Mouse (Mus musculus) ES-Bruce4 (cell line): ENCODE results near the gene Phactr1. TPM values are rescaled to one million over a fixed set of nuclear protein-coding genes. Genes with fewer than 3 reads are reported as not detected.
A peak's percentile ranks its signal among the peaks of the same experiment; 100 is the strongest.

Source experiments
- H3K27ac ChIP-seq: 2 replicates; pipeline ENCODE4 v1.5.1; 2012; ENCODE audit warnings: low read length, inconsistent platforms; ENCODE audit not compliant: insufficient read depth
- H3K27me3 ChIP-seq: 2 replicates; pipeline ENCODE4 v1.6.1; 2012; ENCODE audit warnings: mild to moderate bottlenecking, low read length, inconsistent platforms; ENCODE audit not compliant: control insufficient read depth, poor library complexity, insufficient read depth, severe bottlenecking
- H3K36me3 ChIP-seq: 2 replicates; pipeline ENCODE4 v1.6.1; 2012; ENCODE audit warnings: inconsistent platforms, mild to moderate bottlenecking, low read length, moderate library complexity; ENCODE audit not compliant: control insufficient read depth, poor library complexity, insufficient read depth, severe bottlenecking
- H3K4me1 ChIP-seq: one replicate; pipeline ENCODE4 v1.8.1; 2011; ENCODE audit warnings: low read length; ENCODE audit not compliant: control insufficient read depth, insufficient read depth
- H3K4me3 ChIP-seq: 2 replicates; pipeline ENCODE4 v1.5.1; 2011; ENCODE audit warnings: low read depth, mild to moderate bottlenecking, low read length
- H3K9ac ChIP-seq: 2 replicates; pipeline ENCODE4 v1.6.1; 2012; ENCODE audit warnings: low read depth, mild to moderate bottlenecking, inconsistent platforms; ENCODE audit not compliant: poor library complexity, severe bottlenecking
- H3K9me3 ChIP-seq: replicated peaks from 2 replicates; pipeline ENCODE4 v1.6.1; 2012; ENCODE audit warnings: mild to moderate bottlenecking, low read length, inconsistent platforms; ENCODE audit not compliant: control insufficient read depth, poor library complexity, insufficient read depth, severe bottlenecking
- CTCF ChIP-seq: IDR thresholded peaks from one replicate; pipeline ENCODE4 v1.8.1; 2011; ENCODE audit warnings: low read depth, low read length
- EP300 ChIP-seq: IDR thresholded peaks from 2 replicates; pipeline ENCODE4 v1.6.1; 2011; ENCODE audit warnings: low read depth, low read length; ENCODE audit not compliant: insufficient read depth
- POLR2A ChIP-seq: IDR thresholded peaks from one replicate; pipeline ENCODE4 v1.8.1; 2011; ENCODE audit warnings: low read length; ENCODE audit not compliant: insufficient read depth
- polyA plus RNA-seq: library from polyadenylated mRNA; stranded (reverse); fragments of >200 nt; gene quantifications from 2 replicates; pipeline ENCODE4 v1.2.4, GENCODE M21; 2011; ENCODE audit warnings: low read depth; ENCODE audit not compliant: missing spikeins, insufficient read depth, insufficient read length

Phactr1 gene
- polyA plus RNA-seq, 1 experiment = 0.96 TPM

DNA sequence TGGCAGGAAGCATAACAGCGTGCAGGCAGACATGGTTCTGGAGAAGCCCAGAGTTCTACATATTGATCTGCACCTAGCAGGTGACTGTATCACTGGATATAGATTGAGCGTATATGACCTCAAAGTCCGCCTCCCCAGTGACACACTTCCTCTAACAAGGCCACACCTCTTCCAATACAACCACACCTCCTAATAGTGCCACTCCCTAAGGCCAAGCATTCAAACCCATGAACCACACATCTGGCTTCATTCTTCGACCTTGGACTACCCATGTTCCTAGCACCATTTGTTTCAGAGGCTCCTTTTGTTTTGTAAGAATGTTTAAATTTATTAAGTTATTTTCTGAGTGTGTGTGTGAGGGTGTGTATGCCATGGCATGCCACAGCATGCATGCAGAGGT lies 507.3 kb downstream of the Phactr1 start:
- Histone ChIP-seq H3K9me3 (0 out of 2 replicates have a peak, but pooled peaks cover 3% of the 10 kb centered on the region), H3K4me3 (0 out of 2 replicates have a peak overlapping the region, but pooled peaks have one; percentile 7)

More for the DNA sequence above, 507.3 kb downstream of the Phactr1 start:
- Histone ChIP-seq H3K36me3 (no peaks in the 10 kb centered on the region; the same call in 1 of the 2 replicates), H3K27ac (no peak overlapping the region), H3K9ac (no peak overlapping the region), H3K4me1 (no peaks in the 10 kb centered on the region), H3K27me3 (no peaks in the 10 kb centered on the region)
- TF ChIP-seq POLR2A = no peak
- TF ChIP-seq CTCF = no peak
- no peak for TF ChIP-seq EP300
